In genomic region chr13:20335051-20335888, GRCm38 (mm10) we compare ENCODE assay signal across 27 mouse cellular contexts.
DNase-seq lines count a peak whose midpoint lies in the region; ATAC-seq lines count a peak whose summit lies in the region.
"Had no signal": no experiment of that assay in that cellular context is flagged by ENCODE, and none has a peak within 500 bp of the region (broad histone marks: within the 10 kb centered on the region; RNA-seq: fewer than 3 reads in every experiment).

No protein-coding gene starts in this region.

- DNase-seq in heart, adult 11 months: peak; percentile 5
- no peak for DNase-seq in heart, embryonic 10.5 days (ENCODE audit: low spot score)
- DNase-seq in hindbrain, embryonic 14.5 days (ENCODE audit: low spot score): no peak
- DNase-seq in hindbrain, embryonic 10.5 days (ENCODE audit: low spot score): no peak
- DNase-seq in urinary bladder, postnatal 14 days (ENCODE audit: low spot score): no peak
- no peak for DNase-seq in left cerebral cortex, postnatal 10 days (ENCODE audit: extremely low spot score in 1 of 2, low spot score in 2 of 2)
- DNase-seq: adrenal gland, adult 8-10 months; adrenal gland, postnatal 25 days; cerebellum, adult 11-12 months; cerebellum, adult 8-10 months; cerebellum, postnatal 36 days; embryo, embryonic 11 days; gastrocnemius, postnatal 10 days; gastrocnemius, postnatal 36 days; heart, postnatal 10 days; heart, postnatal 4 days had no signal

- peak; percentile 48; the same call in 1 of the 2 replicates for ATAC-seq in hindbrain, embryonic 14.5 days (ENCODE audit: low FRiP score)
- ATAC-seq in hindbrain, embryonic 15.5 days (ENCODE audit: low FRiP score, low read depth): peak; percentile 61; the same call in 1 of the 2 replicates
- peak; percentile 62 for ATAC-seq in neural tube, embryonic 14.5 days (ENCODE audit: low read depth)
- ATAC-seq: activated CD4-positive, CD25-positive, alpha-beta regulatory T cell, adult 4 months; forebrain, embryonic 15.5 days; intestine, embryonic 15.5 days had no signal

- no peak overlapping the region for H3K27ac ChIP-seq in heart, embryonic 10.5 days
- H3K27ac ChIP-seq in hindbrain, embryonic 14.5 days: peak overlapping the region; percentile 18
- no peak overlapping the region for H3K27ac ChIP-seq in hindbrain, embryonic 10.5 days
- H3K27ac ChIP-seq in hindbrain, embryonic 15.5 days (replicated peaks): no peak overlapping the region
- H3K27ac ChIP-seq in neural tube, embryonic 14.5 days (ENCODE audit: low read depth, low read length): peak overlapping the region; percentile 45; the same call in 1 of the 2 replicates
- H3K27ac ChIP-seq: embryonic facial prominence, embryonic 10.5 days; embryonic facial prominence, embryonic 13.5 days; forebrain, embryonic 12.5 days; forebrain, embryonic 15.5 days; heart, embryonic 15.5 days; intestine, embryonic 15.5 days had no signal

- H3K4me1 ChIP-seq in heart, embryonic 10.5 days: no peaks in the 10 kb centered on the region
- H3K4me1 ChIP-seq in hindbrain, embryonic 14.5 days (replicated peaks; ENCODE audit: control insufficient read depth, insufficient read depth, low read length): peaks cover 9% of the 10 kb centered on the region; the same call in 1 of the 2 replicates
- H3K4me1 ChIP-seq in hindbrain, embryonic 10.5 days (replicated peaks): no peaks in the 10 kb centered on the region
- H3K4me1 ChIP-seq in hindbrain, embryonic 15.5 days (replicated peaks): peaks cover 3% of the 10 kb centered on the region; the same call in 1 of the 2 replicates
- H3K4me1 ChIP-seq in neural tube, embryonic 14.5 days (ENCODE audit: control insufficient read depth, insufficient read depth, low read length): 0 out of 2 replicates have a peak, but pooled peaks cover 8% of the 10 kb centered on the region
- H3K4me1 ChIP-seq: embryonic facial prominence, embryonic 10.5 days; embryonic facial prominence, embryonic 13.5 days; forebrain, embryonic 15.5 days; heart, embryonic 12.5 days; heart, embryonic 15.5 days; intestine, embryonic 15.5 days had no signal

- no peaks in the 10 kb centered on the region for H3K9me3 ChIP-seq in heart, embryonic 10.5 days
- H3K9me3 ChIP-seq in hindbrain, embryonic 14.5 days (ENCODE audit: control insufficient read depth, low read length): no peaks in the 10 kb centered on the region
- H3K9me3 ChIP-seq in hindbrain, embryonic 10.5 days: no peaks in the 10 kb centered on the region
- H3K9me3 ChIP-seq in hindbrain, embryonic 15.5 days: no peaks in the 10 kb centered on the region
- no peaks in the 10 kb centered on the region for H3K9me3 ChIP-seq in neural tube, embryonic 14.5 days (ENCODE audit: control insufficient read depth, low read length)
- H3K9me3 ChIP-seq: embryonic facial prominence, embryonic 10.5 days; embryonic facial prominence, embryonic 13.5 days; forebrain, embryonic 12.5 days; forebrain, embryonic 15.5 days; heart, embryonic 12.5 days; heart, embryonic 15.5 days; intestine, embryonic 15.5 days had no signal

- no peak overlapping the region for H3K4me2 ChIP-seq in hindbrain, embryonic 14.5 days (replicated peaks)
- no peak overlapping the region for H3K4me2 ChIP-seq in hindbrain, embryonic 15.5 days
- H3K4me2 ChIP-seq in neural tube, embryonic 14.5 days (ENCODE audit: low read depth, low read length): no peak overlapping the region
- H3K4me2 ChIP-seq: embryonic facial prominence, embryonic 13.5 days; forebrain, embryonic 12.5 days; forebrain, embryonic 15.5 days; heart, embryonic 12.5 days; heart, embryonic 15.5 days; intestine, embryonic 15.5 days had no signal

- intact Hi-C loops in left cerebral cortex, postnatal 10 days (cut with DNase I): no loop called here

- H3K4me3 ChIP-seq in heart, embryonic 10.5 days: no peak overlapping the region
- H3K4me3 ChIP-seq in hindbrain, embryonic 14.5 days (replicated peaks; ENCODE audit: low read length): no peak overlapping the region
- no peak overlapping the region for H3K4me3 ChIP-seq in hindbrain, embryonic 10.5 days
- no peak overlapping the region for H3K4me3 ChIP-seq in hindbrain, embryonic 15.5 days
- no peak overlapping the region for H3K4me3 ChIP-seq in neural tube, embryonic 14.5 days (ENCODE audit: low read depth, low read length)
- H3K4me3 ChIP-seq: embryonic facial prominence, embryonic 10.5 days; embryonic facial prominence, embryonic 13.5 days; erythroblast, embryonic 14.5 days; forebrain, embryonic 12.5 days; forebrain, embryonic 15.5 days; heart, embryonic 12.5 days; heart, embryonic 15.5 days; intestine, embryonic 15.5 days had no signal

- no peak overlapping the region for H3K9ac ChIP-seq in hindbrain, embryonic 14.5 days
- no peak overlapping the region for H3K9ac ChIP-seq in hindbrain, embryonic 15.5 days
- H3K9ac ChIP-seq in neural tube, embryonic 14.5 days (replicated peaks; ENCODE audit: low read depth, low read length): no peak overlapping the region
- H3K9ac ChIP-seq: embryonic facial prominence, embryonic 13.5 days; forebrain, embryonic 12.5 days; forebrain, embryonic 15.5 days; heart, embryonic 12.5 days; heart, embryonic 15.5 days; intestine, embryonic 15.5 days had no signal

- no peaks in the 10 kb centered on the region for H3K36me3 ChIP-seq in heart, embryonic 10.5 days
- H3K36me3 ChIP-seq in hindbrain, embryonic 14.5 days (replicated peaks; ENCODE audit: control insufficient read depth, insufficient read depth): no peaks in the 10 kb centered on the region
- H3K36me3 ChIP-seq in hindbrain, embryonic 10.5 days: no peaks in the 10 kb centered on the region
- H3K36me3 ChIP-seq in hindbrain, embryonic 15.5 days: no peaks in the 10 kb centered on the region
- no peaks in the 10 kb centered on the region for H3K36me3 ChIP-seq in neural tube, embryonic 14.5 days (ENCODE audit: control insufficient read depth, insufficient read depth, low read length)
- H3K36me3 ChIP-seq: embryonic facial prominence, embryonic 10.5 days; embryonic facial prominence, embryonic 13.5 days; forebrain, embryonic 12.5 days; forebrain, embryonic 15.5 days; heart, embryonic 12.5 days; heart, embryonic 15.5 days; intestine, embryonic 15.5 days had no signal

- H3K27me3 ChIP-seq in heart, embryonic 10.5 days (ENCODE audit: insufficient read depth, poor library complexity, severe bottlenecking): no peaks in the 10 kb centered on the region
- H3K27me3 ChIP-seq in hindbrain, embryonic 14.5 days (ENCODE audit: control insufficient read depth, insufficient read depth, low read length): no peaks in the 10 kb centered on the region
- H3K27me3 ChIP-seq in hindbrain, embryonic 10.5 days (ENCODE audit: insufficient read depth, poor library complexity, severe bottlenecking): no peaks in the 10 kb centered on the region
- H3K27me3 ChIP-seq in hindbrain, embryonic 15.5 days: no peaks in the 10 kb centered on the region
- H3K27me3 ChIP-seq in neural tube, embryonic 14.5 days (ENCODE audit: control insufficient read depth, insufficient read depth, low read length): no peaks in the 10 kb centered on the region
- H3K27me3 ChIP-seq: embryonic facial prominence, embryonic 13.5 days; forebrain, embryonic 12.5 days; forebrain, embryonic 15.5 days; heart, embryonic 12.5 days; heart, embryonic 15.5 days; intestine, embryonic 15.5 days had no signal

- WGBS in heart, embryonic 10.5 days: 85% methylated on average over 4 of the region's 4 CpGs
- WGBS in hindbrain, embryonic 14.5 days: 57% methylated on average over 4 of the region's 4 CpGs
- 86% methylated on average over 4 of the region's 4 CpGs for WGBS in hindbrain, embryonic 10.5 days
- 60% methylated on average over 4 of the region's 4 CpGs for WGBS in hindbrain, embryonic 15.5 days
- WGBS in neural tube, embryonic 14.5 days: 36% methylated on average over 4 of the region's 4 CpGs

Comparison
In these comparisons a context has a peak if more than half of its experiments do, and no peak if none do; other contexts are left out.
1. H3K27ac ChIP-seq: peak in hindbrain, embryonic 14.5 days (single experiment) and neural tube, embryonic 14.5 days (single experiment); none in heart, embryonic 10.5 days (single experiment), hindbrain, embryonic 10.5 days (single experiment) and hindbrain, embryonic 15.5 days (single experiment).
2. Peak in every context shown above with its lines, with median percentiles within 50 percentile points of each other: ATAC-seq.